Mouse (Mus musculus): Measurements from ENCODE around the gene Grid1.

The Grid1 gene

DNA sequence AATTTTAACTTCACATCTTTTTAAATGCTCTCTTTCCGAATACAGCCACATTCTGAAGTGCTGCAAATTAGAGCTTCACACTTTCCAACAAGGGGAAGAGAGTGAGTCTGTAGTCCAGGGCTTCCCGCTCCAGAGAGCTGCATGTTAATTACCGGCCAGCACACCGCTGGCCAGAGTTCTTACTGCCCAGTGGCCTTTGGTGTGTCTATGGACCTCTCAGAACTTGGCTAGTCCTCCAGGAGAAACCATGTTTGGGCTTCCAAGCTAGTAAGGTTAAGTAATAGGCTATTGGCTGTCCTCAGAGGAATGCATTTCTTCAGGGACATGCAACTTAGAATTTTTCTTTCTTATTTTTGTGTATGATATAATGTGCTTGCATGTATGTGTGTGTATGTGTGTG lies 301.0 kb downstream of the Grid1 start:
- no peak for DNase-seq

- DNase-seq = no peak
These were observed 302.2 kb downstream of the Grid1 start for GRCm38 (mm10) chr14:35122111-35122510.

DNA sequence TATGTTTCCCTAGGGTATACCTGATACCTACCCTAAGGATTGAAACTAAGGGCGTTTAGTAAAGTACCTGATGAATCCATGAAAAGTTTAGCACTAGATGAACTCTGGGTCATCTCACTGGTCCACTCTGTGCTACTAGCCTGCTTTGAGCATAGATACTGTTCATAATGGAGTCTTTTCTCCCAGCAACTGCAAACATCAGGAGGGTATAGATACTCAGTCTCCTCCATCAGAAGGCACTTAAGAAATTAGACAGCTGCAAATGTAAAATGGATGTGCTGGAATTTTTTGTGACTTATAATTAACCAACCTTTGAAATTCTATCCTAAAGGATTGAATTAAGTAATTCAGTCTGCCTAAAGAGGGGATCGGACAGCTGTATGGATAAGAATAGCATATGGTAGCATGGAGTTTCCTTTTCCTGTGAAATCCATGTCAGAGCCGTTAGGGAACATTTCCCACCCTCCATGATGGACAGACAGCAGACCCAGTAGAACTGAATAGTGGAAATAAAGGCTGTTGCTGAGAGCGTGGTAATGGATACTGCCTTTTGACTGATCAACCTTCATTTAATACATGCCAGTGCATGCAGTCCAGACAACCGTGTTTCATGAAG lies 303.5 kb downstream of the Grid1 start:
- DNase-seq = no peak

GRCm38 (mm10) chr14:35127616-35128015 lies 307.7 kb downstream of the Grid1 start:
- DNase-seq = no peak

DNA sequence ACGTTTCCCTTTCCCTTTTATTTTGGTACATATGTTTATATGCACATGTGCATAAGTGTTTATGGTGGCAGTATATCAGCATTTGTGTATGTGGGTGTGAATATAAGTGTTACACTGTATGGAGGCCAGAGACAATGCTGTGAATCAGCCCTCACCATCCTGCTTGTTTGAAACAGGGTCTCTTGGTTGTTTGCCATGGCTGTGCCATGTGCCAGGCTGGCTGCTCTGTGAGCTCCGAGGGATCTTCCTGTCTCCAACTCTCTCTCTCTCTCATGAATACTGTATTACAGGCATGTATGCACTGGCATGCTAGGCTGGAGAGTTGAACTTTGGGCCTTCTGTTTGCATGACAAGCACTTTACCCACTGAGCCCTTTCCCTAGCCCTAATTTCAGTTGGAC lies 315.1 kb downstream of the Grid1 start:
- no peak for DNase-seq

- no peak for DNase-seq
These were observed 318.2 kb downstream of the Grid1 start for GRCm38 (mm10) chr14:35138069-35138468.

GRCm38 (mm10) chr14:35139824-35140223 lies 319.9 kb downstream of the Grid1 start:
- DNase-seq = no peak

DNA sequence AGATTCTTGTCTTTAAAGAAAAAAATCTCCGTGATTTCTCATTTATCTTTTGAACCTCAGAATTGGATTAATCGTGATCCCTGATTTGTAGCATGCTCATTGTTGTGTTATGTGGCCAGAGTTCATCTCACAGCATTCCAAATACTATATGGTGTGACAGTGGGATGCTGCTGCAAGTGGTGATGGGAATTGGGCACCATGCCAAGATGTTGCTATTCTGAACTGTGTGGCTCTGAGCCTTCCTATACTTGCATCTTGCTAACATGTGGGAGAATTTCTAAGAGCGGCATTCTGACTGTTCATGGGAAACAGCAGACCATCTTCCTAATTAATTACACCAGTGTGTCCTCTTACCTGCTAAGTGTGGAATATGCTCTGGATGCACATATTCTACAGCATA lies 332.5 kb downstream of the Grid1 start:
- DNase-seq = no peak

GRCm38 (mm10) chr14:35153701-35154277 lies 333.9 kb downstream of the Grid1 start:
- no peak for DNase-seq

- DNase-seq = no peak
These were observed 334.5 kb downstream of the Grid1 start for GRCm38 (mm10) chr14:35154364-35154763.

- no peak for DNase-seq
These were observed 337.3 kb downstream of the Grid1 start for GRCm38 (mm10) chr14:35157069-35157655.

DNA sequence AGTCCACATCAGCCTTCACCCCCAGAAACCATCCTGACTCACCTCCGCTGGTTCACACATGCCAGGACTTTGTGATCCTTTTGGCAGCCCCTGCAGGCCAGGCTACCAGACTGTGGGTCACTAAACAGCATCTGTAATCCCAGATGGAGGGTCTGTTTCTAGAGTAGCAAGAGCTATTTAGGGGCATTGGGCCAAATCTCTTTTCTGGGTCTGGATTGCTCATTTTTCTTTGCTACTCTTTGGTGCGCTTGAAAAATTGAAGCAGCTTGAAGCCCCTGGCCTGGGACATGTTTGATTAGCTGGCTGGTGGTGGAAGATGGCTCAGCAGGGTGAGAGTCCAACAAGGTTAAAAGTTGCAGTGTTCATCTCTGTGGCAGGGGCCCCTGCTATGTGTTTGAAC lies 339.4 kb downstream of the Grid1 start:
- no peak for DNase-seq

DNA sequence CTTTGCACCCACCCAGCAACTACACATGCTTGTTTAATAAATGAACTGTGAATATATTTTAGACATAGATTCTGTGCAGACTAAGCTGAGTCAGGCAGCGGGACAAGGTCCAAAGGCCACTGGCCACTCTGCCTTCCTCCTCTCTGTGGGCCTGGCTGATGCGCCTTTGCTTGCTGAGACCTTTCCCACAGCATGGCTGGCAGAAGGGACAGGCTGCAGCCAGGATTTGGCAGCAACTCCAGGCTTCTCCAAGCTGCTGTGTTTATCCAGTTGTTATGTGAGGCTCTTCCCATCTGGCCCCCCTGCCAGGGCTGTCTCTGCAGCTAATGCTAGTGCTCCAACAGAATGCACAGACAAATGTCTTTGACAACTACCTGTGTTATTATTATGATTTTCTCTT lies 347.5 kb downstream of the Grid1 start:
- DNase-seq = no peak

GRCm38 (mm10) chr14:35173861-35174260 lies 354.0 kb downstream of the Grid1 start:
- no peak for DNase-seq

- no peak for DNase-seq
These were observed 356.1 kb downstream of the Grid1 start for GRCm38 (mm10) chr14:35176021-35176420.

GRCm38 (mm10) chr14:35179076-35179475 lies 359.2 kb downstream of the Grid1 start:
- DNase-seq = no peak

GRCm38 (mm10) chr14:35185399-35185798 lies 365.5 kb downstream of the Grid1 start:
- DNase-seq = no peak

DNA sequence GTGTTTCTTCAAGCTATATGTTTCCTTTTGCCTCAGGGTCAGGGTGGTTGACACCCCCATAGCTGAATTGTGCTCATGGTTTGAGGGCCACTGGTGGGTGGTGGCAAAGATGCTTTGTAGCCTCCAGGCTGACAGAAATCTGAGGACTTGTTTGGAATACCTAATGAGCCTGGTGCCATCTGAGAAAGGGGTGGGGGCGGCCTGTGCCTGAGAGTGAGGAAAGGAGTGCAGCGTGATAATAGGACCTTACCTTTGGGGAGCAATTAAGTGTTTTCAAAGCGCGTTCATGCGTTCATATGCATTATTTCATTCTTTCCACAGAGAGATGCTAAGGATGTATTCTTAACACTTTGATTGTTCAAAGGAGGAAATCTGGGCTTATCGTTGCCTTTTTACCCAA lies 372.3 kb downstream of the Grid1 start:
- DNase-seq = no peak

DNA sequence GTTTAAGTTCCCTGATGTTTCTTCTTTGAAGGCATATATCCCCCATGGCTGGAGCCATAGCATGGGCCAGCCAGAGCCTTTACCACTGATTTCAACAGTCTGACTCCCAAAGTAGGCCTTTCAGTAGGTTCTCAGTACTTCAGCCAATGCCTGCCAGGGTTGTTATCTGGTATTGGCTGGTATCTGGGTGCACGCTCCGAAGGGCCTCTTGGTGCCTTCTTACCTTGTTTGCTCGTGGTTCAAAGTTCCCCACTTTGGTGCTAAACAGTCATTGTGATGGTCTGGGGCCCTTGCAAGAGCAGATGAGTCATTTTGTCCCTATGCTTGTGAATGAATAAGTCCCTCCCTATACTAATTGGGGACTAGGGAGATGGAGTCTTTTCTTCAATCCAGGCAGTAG lies 377.5 kb downstream of the Grid1 start:
- no peak for DNase-seq

DNA sequence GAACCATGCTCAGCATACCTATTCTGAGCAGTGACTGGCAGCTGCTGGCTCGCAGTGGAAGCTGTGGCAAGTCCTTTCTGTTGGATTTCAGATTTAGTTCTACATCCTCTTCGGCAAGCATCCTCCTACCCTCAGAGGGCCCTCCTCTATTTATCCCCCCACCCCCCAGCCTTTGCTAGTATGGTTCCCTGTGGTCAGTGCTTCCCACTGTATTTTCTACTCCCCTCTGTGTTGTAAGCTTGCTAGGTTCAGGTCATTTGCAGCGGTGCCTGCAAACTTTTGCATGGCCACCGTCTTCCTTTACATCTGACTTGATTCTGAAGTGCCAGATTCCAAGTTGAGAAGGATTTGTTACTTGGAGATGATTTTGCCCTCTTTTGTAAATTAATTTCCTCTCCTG lies 378.5 kb downstream of the Grid1 start:
- DNase-seq = no peak

DNA sequence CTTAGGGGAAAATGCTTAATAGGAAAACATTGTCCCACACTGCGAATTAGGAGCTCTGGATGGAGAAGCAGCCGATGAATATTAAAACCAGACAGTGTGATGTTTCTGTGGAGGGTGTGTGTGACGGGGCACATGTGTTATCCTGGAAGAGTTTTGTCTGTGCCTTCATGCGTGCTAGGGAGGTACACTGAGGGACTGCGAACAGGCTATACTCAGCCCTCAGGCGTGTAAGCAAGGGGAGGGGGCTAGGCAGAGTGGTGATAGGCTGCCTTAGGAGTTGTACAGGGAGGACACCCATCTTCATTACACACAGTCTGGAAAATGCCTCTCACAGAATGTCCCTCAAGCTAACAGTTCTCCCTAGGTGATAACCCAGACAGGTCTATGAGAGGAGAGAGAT lies 379.0 kb downstream of the Grid1 start:
- no peak for DNase-seq

DNA sequence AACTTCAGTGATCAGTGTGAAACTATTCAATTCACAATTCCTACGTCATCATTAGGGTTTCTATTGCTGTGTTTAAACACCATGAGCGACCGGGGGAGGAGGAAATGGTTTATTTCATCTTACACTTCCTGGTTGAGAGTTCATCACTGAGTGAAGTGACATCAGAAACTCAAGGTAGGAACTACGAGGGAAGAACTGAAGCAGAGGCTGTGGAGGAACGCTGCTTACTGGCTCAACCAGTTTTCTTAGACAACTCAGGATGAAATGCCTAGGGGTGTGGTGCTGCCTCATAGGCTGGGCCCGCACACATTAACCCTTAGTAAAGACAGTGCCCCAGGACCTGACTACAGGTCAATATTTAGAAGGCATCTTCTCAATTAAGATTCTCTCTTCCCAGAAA lies 389.5 kb downstream of the Grid1 start:
- DNase-seq = no peak

DNA sequence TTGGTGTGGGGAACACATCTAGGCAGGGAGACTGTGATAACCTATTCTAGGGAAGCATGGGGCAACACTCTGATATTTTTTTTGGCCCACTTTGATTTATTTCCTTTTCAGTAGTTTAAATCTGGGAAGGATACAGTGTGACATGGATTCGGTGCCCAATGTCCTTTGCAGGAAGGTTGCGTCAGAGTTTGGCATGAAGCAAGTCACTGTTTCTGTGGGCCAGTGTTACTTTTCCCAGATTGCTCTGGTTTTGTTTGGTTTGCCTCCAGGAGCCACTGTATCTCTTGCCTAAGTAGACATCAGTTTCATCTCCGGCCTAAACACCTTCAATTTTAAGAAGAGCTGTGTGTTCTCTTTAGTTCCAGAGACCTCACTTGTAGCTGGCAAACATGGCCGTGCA lies 399.1 kb downstream of the Grid1 start:
- DNase-seq = no peak

DNA sequence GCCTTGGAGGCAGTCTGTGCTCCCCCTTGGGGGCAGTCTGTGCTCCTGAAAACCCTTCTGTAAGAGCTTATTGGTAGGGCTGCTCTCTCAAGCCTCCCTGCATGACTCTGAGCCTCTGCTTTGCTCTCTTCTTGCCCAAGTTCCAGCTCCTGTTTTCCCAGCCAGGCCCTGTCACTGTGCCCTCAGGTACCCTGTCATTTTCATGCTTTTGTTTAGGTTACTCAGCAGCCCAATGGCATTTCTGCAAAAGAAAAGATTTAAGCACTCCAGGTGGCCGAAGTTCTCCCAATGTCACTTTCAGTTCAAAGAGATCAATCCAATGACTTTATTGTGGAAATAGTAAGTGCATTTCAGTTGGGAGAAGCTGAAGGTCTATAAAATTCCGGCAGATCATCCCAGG lies 402.3 kb downstream of the Grid1 start:
- DNase-seq = no peak

DNA sequence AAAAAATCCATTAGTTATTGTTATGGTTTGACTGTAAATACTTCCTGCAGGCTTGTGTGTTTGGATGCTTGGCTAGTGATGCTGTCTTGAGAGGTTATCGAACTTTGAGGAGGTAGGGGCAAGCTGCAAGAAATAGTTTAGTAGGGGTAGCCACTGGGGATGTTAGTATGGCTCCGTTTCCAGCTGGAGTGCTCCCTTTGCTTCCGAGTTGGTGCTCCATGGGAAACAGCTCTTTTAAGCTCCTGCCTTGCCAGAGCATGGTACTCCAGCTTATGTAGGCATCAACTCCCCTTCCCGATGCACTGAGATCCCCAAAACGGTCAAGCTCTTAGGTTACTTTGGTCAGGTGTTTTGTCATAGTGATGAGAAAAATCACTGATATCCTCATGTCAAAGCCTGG lies 407.7 kb downstream of the Grid1 start:
- no peak for DNase-seq

Data from thymus, postnatal 14 days (tissue).